Mouse (Mus musculus): ENCODE data around the gene Serpina1e. TPM values are rescaled to one million over a fixed set of nuclear protein-coding genes. Genes with fewer than 3 reads are reported as not detected.

Serpina1e gene
- polyA plus RNA-seq, 1 experiment = 0.53 TPM

GRCm38 (mm10) chr12:103999611-104000010 is 40.8 kb upstream of the Serpina1e start:
- Histone ChIP-seq H3K27me3 (ENCODE audit: control insufficient read depth, insufficient read depth, insufficient read length) (no peaks in the 10 kb centered on the region), H3ac (ENCODE audit: control insufficient read depth, insufficient read length) (no peak overlapping the region), H3K4me3 (no peak overlapping the region), H3K4me2 (ENCODE audit: low read depth) (no peak overlapping the region), H3K79me2 (ENCODE audit: control insufficient read depth, insufficient read depth) (no peaks in the 10 kb centered on the region), H3K36me3 (ENCODE audit: control insufficient read depth, insufficient read depth) (no peaks in the 10 kb centered on the region)
- TF ChIP-seq E2F4 (IDR thresholded peaks at IDR 0.05; ENCODE audit: insufficient read depth) = no peak
- no peak for TF ChIP-seq POLR2A (IDR thresholded peaks at IDR 0.05; ENCODE audit: insufficient read length, low read depth)
- no peak for TF ChIP-seq CEBPB (IDR thresholded peaks at IDR 0.05; ENCODE audit: insufficient read depth, poor library complexity, severe bottlenecking)
- TF ChIP-seq TCF12 (IDR thresholded peaks at IDR 0.05; ENCODE audit: insufficient read depth, poor library complexity, severe bottlenecking) = no peak
- no peak for TF ChIP-seq MYOD1 (IDR thresholded peaks at IDR 0.05; ENCODE audit: control insufficient read depth in 1 of 3, insufficient read length in 2 of 3, low read depth in 2 of 3)

- TF ChIP-seq SRF (IDR thresholded peaks at IDR 0.05; ENCODE audit: control insufficient read depth, insufficient read length, low read depth) = no peak
- TF ChIP-seq MAX (IDR thresholded peaks at IDR 0.05; ENCODE audit: low read depth) = no peak
- Histone ChIP-seq H3K27me3 (ENCODE audit: control insufficient read depth, insufficient read depth, insufficient read length) (no peaks in the 10 kb centered on the region), H3K4me3 (no peak overlapping the region), H3K36me3 (ENCODE audit: control insufficient read depth, insufficient read depth) (no peaks in the 10 kb centered on the region), H3ac (ENCODE audit: control insufficient read depth, insufficient read length) (no peak overlapping the region), H3K4me2 (ENCODE audit: low read depth) (no peak overlapping the region), H3K79me2 (ENCODE audit: control insufficient read depth, insufficient read depth) (no peaks in the 10 kb centered on the region)
These were observed 37.7 kb upstream of the Serpina1e start for GRCm38 (mm10) chr12:103996513-103996912.

- Histone ChIP-seq H3ac (ENCODE audit: control insufficient read depth, insufficient read length) (no peak overlapping the region), H3K4me2 (ENCODE audit: low read depth) (no peak overlapping the region), H3K27me3 (ENCODE audit: control insufficient read depth, insufficient read depth, insufficient read length) (no peaks in the 10 kb centered on the region), H3K36me3 (ENCODE audit: control insufficient read depth, insufficient read depth) (no peaks in the 10 kb centered on the region), H3K4me3 (no peak overlapping the region), H3K79me2 (ENCODE audit: control insufficient read depth, insufficient read depth) (no peaks in the 10 kb centered on the region)
- TF ChIP-seq POLR2A (IDR thresholded peaks at IDR 0.05; ENCODE audit: insufficient read length, low read depth) (no peak), MYOG (IDR thresholded peaks at IDR 0.05; ENCODE audit: control insufficient read depth in 1 of 3, insufficient read depth in 1 of 3, insufficient read length in 2 of 3, low read depth in 2 of 3) (no peak), USF1 (IDR thresholded peaks at IDR 0.05; ENCODE audit: low read depth) (no peak), TCF3 (IDR thresholded peaks at IDR 0.05; ENCODE audit: insufficient read length, low read depth) (no peak), POLR2AphosphoS2 (IDR thresholded peaks at IDR 0.05; ENCODE audit: insufficient read length, low read depth) (no peak), CEBPB (IDR thresholded peaks at IDR 0.05; ENCODE audit: insufficient read depth, poor library complexity, severe bottlenecking) (no peak), TCF12 (IDR thresholded peaks at IDR 0.05; ENCODE audit: insufficient read depth, poor library complexity, severe bottlenecking) (no peak), MAX (IDR thresholded peaks at IDR 0.05; ENCODE audit: low read depth) (no peak), MYOD1 (IDR thresholded peaks at IDR 0.05; ENCODE audit: control insufficient read depth in 1 of 3, insufficient read length in 2 of 3, low read depth in 2 of 3) (no peak), E2F4 (IDR thresholded peaks at IDR 0.05; ENCODE audit: insufficient read depth) (no peak)
These were observed 36.7 kb upstream of the Serpina1e start for GRCm38 (mm10) chr12:103995292-103996072.

GRCm38 (mm10) chr12:103992945-103993344 is 34.2 kb upstream of the Serpina1e start:
- no peak overlapping the region for H3K4me2 ChIP-seq (ENCODE audit: low read depth)
- H3K36me3 ChIP-seq (ENCODE audit: control insufficient read depth, insufficient read depth) = no peaks in the 10 kb centered on the region
- peaks cover 6% of the 10 kb centered on the region for H3K27me3 ChIP-seq (ENCODE audit: control insufficient read depth, insufficient read depth, insufficient read length)
- H3K79me2 ChIP-seq (ENCODE audit: control insufficient read depth, insufficient read depth) = no peaks in the 10 kb centered on the region
- H3ac ChIP-seq (ENCODE audit: control insufficient read depth, insufficient read length) = no peak overlapping the region
- TF ChIP-seq REST (IDR thresholded peaks at IDR 0.05; ENCODE audit: insufficient read depth, insufficient read length) (no peak), TCF12 (IDR thresholded peaks at IDR 0.05; ENCODE audit: insufficient read depth, poor library complexity, severe bottlenecking) (no peak), TCF3 (IDR thresholded peaks at IDR 0.05; ENCODE audit: insufficient read length, low read depth) (no peak), MAX (IDR thresholded peaks at IDR 0.05; ENCODE audit: low read depth) (no peak), SRF (IDR thresholded peaks at IDR 0.05; ENCODE audit: control insufficient read depth, insufficient read length, low read depth) (no peak), E2F4 (IDR thresholded peaks at IDR 0.05; ENCODE audit: insufficient read depth) (no peak), POLR2AphosphoS2 (IDR thresholded peaks at IDR 0.05; ENCODE audit: insufficient read length, low read depth) (no peak), USF1 (IDR thresholded peaks at IDR 0.05; ENCODE audit: low read depth) (no peak), MYOD1 (IDR thresholded peaks at IDR 0.05; ENCODE audit: control insufficient read depth in 1 of 3, insufficient read length in 2 of 3, low read depth in 2 of 3) (no peak), MYOG (IDR thresholded peaks at IDR 0.05; ENCODE audit: control insufficient read depth in 1 of 3, insufficient read depth in 1 of 3, insufficient read length in 2 of 3, low read depth in 2 of 3) (no peak), CEBPB (IDR thresholded peaks at IDR 0.05; ENCODE audit: insufficient read depth, poor library complexity, severe bottlenecking) (no peak), POLR2A (IDR thresholded peaks at IDR 0.05; ENCODE audit: insufficient read length, low read depth) (no peak)
- no peak overlapping the region for H3K4me3 ChIP-seq

GRCm38 (mm10) chr12:103989857-103990256 is 31.1 kb upstream of the Serpina1e start, which contains the start of gene Serpina11:
Gene Serpina11, minus strand, starts transcription at chr12:103989957.
- no peak within 1 kb of the TSS for H3ac ChIP-seq (ENCODE audit: control insufficient read depth, insufficient read length)
- no peak within 1 kb of the TSS for H3K4me2 ChIP-seq (ENCODE audit: low read depth)
- H3K27me3 ChIP-seq (ENCODE audit: control insufficient read depth, insufficient read depth, insufficient read length) = peaks cover 6% of the 10 kb centered on the region
- TF ChIP-seq USF1 (IDR thresholded peaks at IDR 0.05; ENCODE audit: low read depth) = no peak
- no peak for TF ChIP-seq MYOG (IDR thresholded peaks at IDR 0.05; ENCODE audit: control insufficient read depth in 1 of 3, insufficient read depth in 1 of 3, insufficient read length in 2 of 3, low read depth in 2 of 3)
- no peak for TF ChIP-seq REST (IDR thresholded peaks at IDR 0.05; ENCODE audit: insufficient read depth, insufficient read length)
- no peak for TF ChIP-seq SRF (IDR thresholded peaks at IDR 0.05; ENCODE audit: control insufficient read depth, insufficient read length, low read depth)
- no peak for TF ChIP-seq CEBPB (IDR thresholded peaks at IDR 0.05; ENCODE audit: insufficient read depth, poor library complexity, severe bottlenecking)
- no peak for TF ChIP-seq POLR2A (IDR thresholded peaks at IDR 0.05; ENCODE audit: insufficient read length, low read depth)
- TF ChIP-seq MYOD1 (IDR thresholded peaks at IDR 0.05; ENCODE audit: control insufficient read depth in 1 of 3, insufficient read length in 2 of 3, low read depth in 2 of 3) = no peak
- TF ChIP-seq E2F4 (IDR thresholded peaks at IDR 0.05; ENCODE audit: insufficient read depth) = no peak
- TF ChIP-seq TCF3 (IDR thresholded peaks at IDR 0.05; ENCODE audit: insufficient read length, low read depth) = no peak
- TF ChIP-seq MAX (IDR thresholded peaks at IDR 0.05; ENCODE audit: low read depth) = no peak
- H3K79me2 ChIP-seq (ENCODE audit: control insufficient read depth, insufficient read depth) = no peaks in the 10 kb centered on the region
- H3K4me3 ChIP-seq = no peak within 1 kb of the TSS
- no peaks in the 10 kb centered on the region for H3K36me3 ChIP-seq (ENCODE audit: control insufficient read depth, insufficient read depth)

Measured in myocyte (in vitro differentiated cells).